Mouse (Mus musculus) right cerebral cortex, adult 2 months (tissue): Measurements from ENCODE around the gene Capn5.

ENCODE experiments used
- DNase-seq, 2 experiments: peaks; one replicate each; pipeline ENCODE4 v3.0.0; 2021 to 2022; ENCODE audit warnings: low spot score in 2 of 2

Capn5 gene

GRCm38 (mm10) chr7:98109771-98110170, 68.3 kb downstream of the Capn5 start:
- no peak for DNase-seq

GRCm38 (mm10) chr7:98108636-98109430, 69.2 kb downstream of the Capn5 start:
- DNase-seq: peak; percentile 20 to 32

DNA sequence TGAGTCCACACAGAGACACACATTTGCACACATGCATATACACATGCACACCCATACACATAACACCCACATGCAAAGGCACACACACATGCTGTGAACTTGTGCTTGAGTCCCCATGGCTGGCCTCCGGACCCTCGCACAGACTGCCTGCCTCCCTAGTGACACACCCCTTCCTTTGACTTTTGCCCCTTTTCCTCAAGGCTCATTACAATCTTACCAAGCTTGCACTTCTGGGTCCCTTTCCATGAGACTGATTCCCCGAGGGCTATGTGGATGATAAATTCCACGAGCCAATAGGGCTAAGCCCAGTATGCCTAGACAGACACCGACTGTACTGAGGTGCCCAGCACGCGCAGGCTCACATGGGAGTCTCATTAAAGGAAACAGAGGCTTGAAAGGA, 71.8 kb downstream of the Capn5 start:
- no peak for DNase-seq

- peak in 1 of 2 experiments; percentile 35 for DNase-seq
Observed at GRCm38 (mm10) chr7:98104481-98105435, 73.3 kb downstream of the Capn5 start.

DNA sequence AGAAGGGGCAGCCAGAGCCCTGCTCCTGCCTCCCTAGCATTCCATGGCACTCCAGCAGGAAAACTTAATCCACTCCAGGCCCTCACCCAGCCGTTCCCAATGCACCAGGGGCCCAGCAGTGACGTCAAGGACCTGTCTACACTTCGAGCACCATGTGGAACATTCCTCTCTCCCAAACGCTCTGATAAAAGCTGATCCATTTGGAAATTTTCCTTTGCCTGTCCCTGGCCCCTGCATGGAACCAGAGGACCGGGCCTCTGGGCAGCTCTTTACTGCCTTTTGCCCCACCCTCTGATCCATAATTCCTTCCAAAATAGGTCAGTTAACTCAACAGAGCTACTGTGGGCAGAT, 74.2 kb downstream of the Capn5 start:
- DNase-seq: no peak

- DNase-seq: peak; percentile 87 to 88
Observed at GRCm38 (mm10) chr7:98103002-98103941, 74.8 kb downstream of the Capn5 start.

DNA sequence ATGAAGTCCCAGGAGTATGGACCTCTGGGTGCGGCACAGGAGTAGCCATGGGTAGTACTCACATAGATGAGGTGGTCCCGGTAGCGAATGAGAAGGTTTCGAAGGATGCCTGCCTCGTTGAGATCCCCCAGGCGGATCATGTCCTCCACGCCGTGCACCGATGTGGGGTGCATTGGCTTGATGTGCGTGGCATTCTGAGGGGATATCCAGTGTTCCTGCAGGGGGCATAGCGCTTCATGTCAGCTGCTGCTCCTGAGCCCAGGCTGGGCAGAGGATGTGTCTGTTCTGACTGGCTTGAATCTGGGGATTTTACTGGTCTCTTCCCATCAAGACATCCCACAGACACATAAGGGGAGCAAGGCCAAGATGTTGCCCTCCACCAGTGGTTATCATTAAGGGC, 75.6 kb downstream of the Capn5 start:
- DNase-seq: no peak

GRCm38 (mm10) chr7:98097557-98097956, 80.5 kb downstream of the Capn5 start:
- no peak for DNase-seq

GRCm38 (mm10) chr7:98095852-98096251, 82.2 kb downstream of the Capn5 start:
- no peak for DNase-seq

- no peak for DNase-seq
Observed at GRCm38 (mm10) chr7:98086346-98086745, 91.7 kb downstream of the Capn5 start.

DNA sequence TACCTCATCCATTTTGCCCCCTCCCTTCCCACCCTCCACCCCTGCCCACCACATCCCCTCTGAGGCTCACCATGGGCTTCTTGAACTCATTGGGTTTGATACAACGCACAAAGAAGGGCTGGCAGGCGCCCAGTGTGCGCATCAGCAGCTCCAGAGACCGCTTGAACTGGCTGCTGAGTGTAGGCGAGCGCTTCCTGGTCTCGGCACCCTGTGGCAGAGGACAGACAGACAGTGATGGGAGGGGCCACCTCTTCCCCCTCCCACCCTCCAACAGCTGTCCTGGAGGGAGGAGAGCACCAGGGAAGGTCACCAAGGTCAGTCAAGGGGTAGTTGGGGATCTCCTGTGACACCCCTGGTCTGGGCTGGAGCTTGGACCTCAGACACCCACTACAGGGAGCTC, 92.8 kb downstream of the Capn5 start:
- DNase-seq: no peak

DNA sequence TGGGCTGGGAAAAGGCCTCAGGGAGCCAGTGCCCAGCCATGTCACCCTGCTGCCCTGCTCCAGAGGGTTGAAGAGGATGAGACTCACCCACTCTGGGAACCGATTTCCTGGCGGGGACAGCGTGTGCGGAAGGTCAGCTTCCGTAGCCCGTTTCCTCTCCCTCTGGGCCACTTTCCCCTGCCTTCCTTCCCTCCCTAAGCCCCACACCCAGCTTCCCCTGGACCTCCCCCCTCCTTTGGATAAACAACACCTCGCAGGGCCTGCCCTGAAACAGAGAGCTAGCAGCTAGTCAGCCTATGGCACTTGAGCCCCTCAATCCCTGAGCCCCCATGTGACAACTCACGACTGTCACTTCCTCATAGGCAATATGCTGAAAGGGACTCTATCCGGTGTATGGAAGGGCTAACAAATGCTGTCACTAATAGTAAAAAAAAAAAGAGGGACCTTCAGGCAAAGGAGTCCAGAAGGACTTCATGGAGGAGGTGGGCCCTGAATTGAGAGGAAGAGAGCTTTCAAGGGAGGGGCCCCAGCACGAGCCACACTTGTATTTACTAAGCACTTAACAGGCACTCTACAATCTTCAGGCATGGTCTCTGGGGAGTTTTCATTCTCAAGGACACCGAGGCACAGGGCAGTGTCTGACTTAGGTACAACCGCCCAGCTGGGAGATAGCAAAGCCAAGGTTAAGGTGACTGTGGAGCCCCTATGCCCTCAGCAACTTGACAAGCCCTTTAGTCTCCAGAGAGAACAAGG, 93.4 kb downstream of the Capn5 start:
- no peak for DNase-seq

GRCm38 (mm10) chr7:98082376-98082775, 95.7 kb downstream of the Capn5 start:
- DNase-seq: no peak

DNA sequence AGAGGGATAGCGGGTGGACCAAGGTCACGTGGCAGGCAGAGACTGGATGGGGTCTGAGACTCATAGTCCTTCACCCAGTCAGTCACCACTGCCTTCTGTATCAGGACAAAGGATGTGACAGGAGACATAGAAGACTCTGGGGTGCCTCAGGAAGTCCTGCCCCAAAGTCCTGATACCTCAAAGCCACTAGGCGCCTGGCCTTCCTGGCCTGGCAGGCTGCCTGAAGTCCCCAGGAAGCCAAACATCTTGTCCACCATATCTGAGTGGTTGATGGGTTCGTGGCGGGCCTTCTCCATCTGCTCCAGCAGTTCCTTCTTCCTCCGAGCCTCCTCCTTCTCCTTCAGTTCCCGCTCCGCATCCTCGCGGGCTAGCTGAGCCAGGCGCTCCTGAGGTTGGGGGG, 100.6 kb downstream of the Capn5 start:
- DNase-seq: no peak

GRCm38 (mm10) chr7:98071620-98072019, 106.5 kb downstream of the Capn5 start:
- DNase-seq: peak; percentile 70 to 76
